Mouse (Mus musculus) MEL (cell line): ENCODE measurements around the gene Gm40460. TPM values are rescaled to one million over a fixed set of nuclear protein-coding genes. Genes with fewer than 3 reads are reported as not detected.
"Not testable (repeated sequence)": the region's sequence is repeated elsewhere in the genome, so short reads cannot be mapped to it uniquely, and the experiment has no call there.

Experiments used
- DNase-seq: peaks from one replicate; pipeline ENCODE4 v3.0.0; 2011; ENCODE audit warnings: low read depth, low spot score
- H3K27ac ChIP-seq: 2 replicates; pipeline ENCODE4 v1.5.1; 2012; ENCODE audit warnings: low read depth, mild to moderate bottlenecking, control low read depth, low read length, moderate library complexity; ENCODE audit not compliant: control insufficient read depth
- H3K27me3 ChIP-seq, 2 experiments: fragments of 150-350 bp in 1 of 2; sonication (generic) in 1 of 2; 2 replicates each; pipeline ENCODE4 v1.6.1; 2012; ENCODE audit warnings: low read length in 2 of 2, mild to moderate bottlenecking in 2 of 2, improper control_type of control experiment in 1 of 2, moderate library complexity in 1 of 2; ENCODE audit not compliant: insufficient read depth in 2 of 2, control insufficient read depth in 1 of 2
- H3K36me3 ChIP-seq, 2 experiments: 2 replicates each; pipeline ENCODE4 v1.6.1; 2012 to 2014; ENCODE audit warnings: low read length in 2 of 2, improper control_type of control experiment in 1 of 2, inconsistent platforms in 1 of 2, mild to moderate bottlenecking in 1 of 2; ENCODE audit not compliant: insufficient read depth in 2 of 2, control insufficient read depth in 1 of 2
- H3K4me1 ChIP-seq, 2 experiments: fragments of 150-350 bp in 1 of 2; sonication (generic) in 1 of 2; 2 replicates each; pipeline ENCODE4 v1.6.1; 2012; ENCODE audit warnings: low read length in 2 of 2, improper control_type of control experiment in 1 of 2, mild to moderate bottlenecking in 1 of 2; ENCODE audit not compliant: insufficient read depth in 2 of 2, control insufficient read depth in 1 of 2
- H3K4me3 ChIP-seq, 2 experiments: fragments of 150-350 bp in 1 of 2; sonication (generic) in 1 of 2; 2 replicates each; pipeline ENCODE4 v1.5.1; 2012; ENCODE audit warnings: low read depth in 2 of 2, low read length in 2 of 2, mild to moderate bottlenecking in 2 of 2, moderate library complexity in 2 of 2, control low read depth in 1 of 2, improper control_type of control experiment in 1 of 2; ENCODE audit not compliant: control insufficient read depth in 1 of 2, insufficient read depth in 1 of 2
- H3K79me2 ChIP-seq: 2 replicates; pipeline ENCODE4 v1.6.1; 2012; ENCODE audit warnings: mild to moderate bottlenecking, low read length, moderate library complexity; ENCODE audit not compliant: control insufficient read depth, poor library complexity, insufficient read depth
- H3K9ac ChIP-seq: 2 replicates; pipeline ENCODE4 v1.6.1; 2012; ENCODE audit warnings: low read depth, mild to moderate bottlenecking, control low read depth, low read length, moderate library complexity; ENCODE audit not compliant: control insufficient read depth, poor library complexity, severe bottlenecking
- H3K9me3 ChIP-seq: fragments of 150-350 bp; sonication (generic); replicated peaks from 2 replicates; pipeline ENCODE4 v1.6.1; 2012; ENCODE audit warnings: mild to moderate bottlenecking, low read length, improper control_type of control experiment, moderate library complexity; ENCODE audit not compliant: insufficient read depth
- CHD1 ChIP-seq: IDR thresholded peaks from 2 replicates; pipeline ENCODE4 v1.6.1; 2012; ENCODE audit warnings: low read depth, mild to moderate bottlenecking, inconsistent platforms, low read length, improper control_type of control experiment
- CHD2 ChIP-seq: IDR thresholded peaks from 2 replicates; pipeline ENCODE4 v1.6.1; 2011; ENCODE audit warnings: low read length, improper control_type of control experiment
- CTCF ChIP-seq, 3 experiments: IDR thresholded peaks in 2 of 3; conservative IDR thresholded peaks in 1 of 3; 2 replicates each; pipeline ENCODE4 v1.5.1; 2011 to 2012; ENCODE audit warnings: low read length in 3 of 3, low read depth in 2 of 3, mild to moderate bottlenecking in 2 of 3, improper control_type of control experiment in 1 of 3, inconsistent platforms in 1 of 3, mixed read lengths in 1 of 3, moderate library complexity in 1 of 3; ENCODE audit not compliant: control insufficient read depth in 1 of 3, insufficient read depth in 1 of 3, poor library complexity in 1 of 3, severe bottlenecking in 1 of 3
- E2F4 ChIP-seq: IDR thresholded peaks from 2 replicates; pipeline ENCODE4 v1.6.1; 2011; ENCODE audit warnings: low read depth, low read length, improper control_type of control experiment, borderline replicate concordance
- ELF1 ChIP-seq: IDR thresholded peaks from 2 replicates; pipeline ENCODE4 v1.6.1; 2014; ENCODE audit warnings: low read depth, mild to moderate bottlenecking, inconsistent platforms, low read length, improper control_type of control experiment, moderate library complexity
- EP300 ChIP-seq, 2 experiments: IDR thresholded peaks; 2 replicates each; pipeline ENCODE4 v1.6.1; 2011; ENCODE audit warnings: improper control_type of control experiment in 2 of 2, low read length in 2 of 2, low read depth in 1 of 2, mild to moderate bottlenecking in 1 of 2
- ETS1 ChIP-seq: IDR thresholded peaks from 2 replicates; pipeline ENCODE4 v1.6.1; 2012; ENCODE audit warnings: low read depth, mild to moderate bottlenecking, inconsistent platforms, low read length, improper control_type of control experiment, moderate library complexity
- JUND ChIP-seq: IDR thresholded peaks from 2 replicates; pipeline ENCODE4 v1.6.1; 2011; ENCODE audit warnings: low read depth, mild to moderate bottlenecking, improper control_type of control experiment, low read length
- KAT2A ChIP-seq: conservative IDR thresholded peaks from 2 replicates; pipeline ENCODE4 v1.6.1; 2012; ENCODE audit warnings: low read depth, low read length, improper control_type of control experiment, inconsistent platforms
- MAX ChIP-seq: IDR thresholded peaks from 2 replicates; pipeline ENCODE4 v1.6.1; 2011; ENCODE audit warnings: low read length, improper control_type of control experiment
- MXI1 ChIP-seq: IDR thresholded peaks from 2 replicates; pipeline ENCODE4 v1.6.1; 2011; ENCODE audit warnings: mild to moderate bottlenecking, low read depth, low read length, improper control_type of control experiment
- MYC ChIP-seq: IDR thresholded peaks from 2 replicates; pipeline ENCODE4 v1.6.1; 2011; ENCODE audit warnings: low read depth, mild to moderate bottlenecking, low read length, improper control_type of control experiment, moderate library complexity
- NELFE ChIP-seq: IDR thresholded peaks from 2 replicates; pipeline ENCODE4 v1.6.1; 2011; ENCODE audit warnings: low read depth, low read length, improper control_type of control experiment
- NRF1 ChIP-seq: IDR thresholded peaks from 2 replicates; pipeline ENCODE4 v1.6.1; 2014; ENCODE audit warnings: low read depth, mild to moderate bottlenecking, inconsistent platforms, low read length, improper control_type of control experiment, moderate library complexity; ENCODE audit not compliant: poor library complexity, insufficient read depth, severe bottlenecking
- POLR2A ChIP-seq, 2 experiments: IDR thresholded peaks; 2 replicates each; pipeline ENCODE4 v1.6.1; 2011 to 2012; ENCODE audit warnings: low read length in 2 of 2, mild to moderate bottlenecking in 2 of 2, control low read depth in 1 of 2, improper control_type of control experiment in 1 of 2, low read depth in 1 of 2, moderate library complexity in 1 of 2; ENCODE audit not compliant: control insufficient read depth in 1 of 2, insufficient read depth in 1 of 2, poor library complexity in 1 of 2
- POLR2AphosphoS5 ChIP-seq: IDR thresholded peaks from 2 replicates; pipeline ENCODE4 v1.6.1; 2012; ENCODE audit warnings: low read depth, borderline replicate concordance, mild to moderate bottlenecking, inconsistent platforms, low read length, moderate library complexity, mixed read lengths
- RAD21 ChIP-seq: IDR thresholded peaks from 2 replicates; pipeline ENCODE4 v1.6.1; 2011; ENCODE audit warnings: mild to moderate bottlenecking, low read depth, low read length, improper control_type of control experiment
- SIN3A ChIP-seq: IDR thresholded peaks from 2 replicates; pipeline ENCODE4 v1.6.1; 2012; ENCODE audit warnings: low read length, improper control_type of control experiment, inconsistent platforms
- UBTF ChIP-seq: IDR thresholded peaks from 2 replicates; pipeline ENCODE4 v1.6.1; 2012; ENCODE audit warnings: low read depth, mild to moderate bottlenecking, inconsistent platforms, low read length, improper control_type of control experiment, moderate library complexity, borderline replicate concordance; ENCODE audit not compliant: insufficient read depth
- USF1 ChIP-seq: IDR thresholded peaks from 2 replicates; pipeline ENCODE4 v1.6.1; 2014; ENCODE audit warnings: low read depth, mild to moderate bottlenecking, inconsistent platforms, low read length, improper control_type of control experiment, moderate library complexity
- polyA plus RNA-seq, 2 experiments: library from polyadenylated mRNA; stranded (reverse) in 1 of 2; unstranded in 1 of 2; fragments of >175 nt in 1 of 2; fragments of >200 nt in 1 of 2; gene quantifications; 2 replicates each; pipeline versions ENCODE4 v1.2.1 to v1.2.4; 2012; ENCODE audit warnings: low replicate concordance in 2 of 2, low read depth in 1 of 2; ENCODE audit not compliant: insufficient read length in 2 of 2, insufficient read depth in 1 of 2, missing spikeins in 1 of 2
- total RNA-seq: library from RNA; depleted of rRNA; stranded (reverse); fragments of 300-350 nt; gene quantifications from 2 replicates; pipeline ENCODE4 v1.2.3, GENCODE M21; 2012

The Gm40460 gene
- total and polyA plus RNA-seq, 3 experiments = not detected

GRCm38 (mm10) chr7:142231540-142231939 is 9.3 kb downstream of the Gm40460 start:
- Histone ChIP-seq H3K27me3 (no peaks in the 10 kb centered on the region; a peak in 2 of 4 replicates), H3K9me3 (no peaks in the 10 kb centered on the region), H3K36me3 (no peaks in the 10 kb centered on the region), H3K4me1 (no peaks in the 10 kb centered on the region), H3K4me3 (no peak overlapping the region), H3K9ac (no peak overlapping the region), H3K79me2 (no peaks in the 10 kb centered on the region), H3K27ac (no peak overlapping the region)
- TF ChIP-seq RAD21 = no peak
- TF ChIP-seq JUND = no peak
- TF ChIP-seq CHD1 = no peak
- no peak for TF ChIP-seq POLR2AphosphoS5
- no peak for TF ChIP-seq E2F4
- no peak for TF ChIP-seq ETS1
- no peak for TF ChIP-seq NRF1
- no peak for TF ChIP-seq NELFE
- TF ChIP-seq EP300 (IDR thresholded peaks at IDR 0.05; ENCODE audit: low read depth in 1 of 2, low read length in 2 of 2) = no peak
- no peak for TF ChIP-seq USF1
- no peak for TF ChIP-seq MYC
- TF ChIP-seq ELF1 = no peak
- DNase-seq = no peak

GRCm38 (mm10) chr7:142229871-142230270 is 11.0 kb downstream of the Gm40460 start, which contains the start of gene Krtap5-5:
Krtap5-5 (minus strand) TSS chr7:142229971.
- H3K9me3 ChIP-seq, H3K79me2 ChIP-seq: not testable (repeated sequence)

GRCm38 (mm10) chr7:142224518-142224917 is 16.4 kb downstream of the Gm40460 start:
- TF ChIP-seq CTCF (IDR thresholded peaks at IDR 0.05 in 2 of 3, conservative IDR thresholded peaks at IDR 0.05 in 1 of 3; ENCODE audit: control insufficient read depth in 1 of 3, insufficient read depth in 1 of 3, low read depth in 2 of 3, low read length in 3 of 3, poor library complexity in 1 of 3, severe bottlenecking in 1 of 3) (no peak), MAX (no peak), USF1 (no peak), MXI1 (no peak), UBTF (no peak), CHD2 (no peak), E2F4 (no peak), KAT2A (no peak), SIN3A (no peak), POLR2A (IDR thresholded peaks at IDR 0.05; ENCODE audit: control insufficient read depth in 1 of 2, insufficient read depth in 1 of 2, low read depth in 1 of 2, low read length in 2 of 2, poor library complexity in 1 of 2) (no peak)
- Histone ChIP-seq H3K9me3 (no peaks in the 10 kb centered on the region), H3K9ac (no peak overlapping the region), H3K4me3 (no peak overlapping the region), H3K27me3 (peaks cover 0 to 2% of the 10 kb centered on the region in 2 experiments; a peak in 2 of 4 replicates), H3K79me2 (no peaks in the 10 kb centered on the region), H3K36me3 (no peaks in the 10 kb centered on the region), H3K27ac (no peak overlapping the region), H3K4me1 (no peaks in the 10 kb centered on the region)
- DNase-seq = no peak

More at GRCm38 (mm10) chr7:142229871-142230270, 11.0 kb downstream of the Gm40460 start, which contains the start of gene Krtap5-5:
- not testable (repeated sequence) for H3K4me3 ChIP-seq, H3K27ac ChIP-seq, H3K4me1 ChIP-seq, DNase-seq, H3K36me3 ChIP-seq, H3K27me3 ChIP-seq, H3K9ac ChIP-seq

DNA sequence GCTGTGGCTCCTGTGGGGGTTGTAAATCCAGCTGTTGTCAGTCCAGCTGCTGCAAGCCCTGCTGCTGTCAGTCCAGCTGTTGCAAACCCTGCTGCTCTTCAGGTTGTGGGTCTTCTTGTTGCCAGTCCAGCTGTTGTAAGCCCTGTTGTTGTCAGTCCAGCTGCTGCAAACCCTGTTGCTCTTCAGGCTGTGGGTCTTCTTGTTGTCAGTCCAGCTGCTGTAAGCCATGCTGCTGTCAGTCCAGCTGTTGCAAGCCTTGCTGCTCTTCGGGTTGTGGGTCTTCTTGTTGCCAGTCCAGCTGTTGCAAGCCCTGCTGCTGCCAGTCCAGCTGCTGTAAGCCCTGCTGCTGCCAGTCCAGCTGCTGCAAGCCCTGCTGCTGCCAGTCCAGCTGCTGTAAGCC is 28.7 kb downstream of the Gm40460 start:
- H3K9ac ChIP-seq, H3K27me3 ChIP-seq, H3K9me3 ChIP-seq, H3K27ac ChIP-seq, H3K79me2 ChIP-seq, H3K4me3 ChIP-seq, H3K4me1 ChIP-seq, H3K36me3 ChIP-seq, DNase-seq: not testable (repeated sequence)
